Mouse (Mus musculus) adrenal gland (tissue): ENCODE data around the gene Paics.

ENCODE experiments used
- intact Hi-C: fragments of 180-260 bp; cut with DNase I; formaldehyde crosslinking; loops from one replicate; pipeline ENCODE4 v1.15.1; 2025

The Paics gene

GRCm38 (mm10) chr5:77001192-77001591, 50.1 kb downstream of the Paics start:
- intact Hi-C loops = no loop called here

GRCm38 (mm10) chr5:77004051-77004821, 53.1 kb downstream of the Paics start, which contains the start of gene Arl9:
Gene Arl9 (plus strand): TSS chr5:77004055.
- intact Hi-C loops = no loop called here

DNA sequence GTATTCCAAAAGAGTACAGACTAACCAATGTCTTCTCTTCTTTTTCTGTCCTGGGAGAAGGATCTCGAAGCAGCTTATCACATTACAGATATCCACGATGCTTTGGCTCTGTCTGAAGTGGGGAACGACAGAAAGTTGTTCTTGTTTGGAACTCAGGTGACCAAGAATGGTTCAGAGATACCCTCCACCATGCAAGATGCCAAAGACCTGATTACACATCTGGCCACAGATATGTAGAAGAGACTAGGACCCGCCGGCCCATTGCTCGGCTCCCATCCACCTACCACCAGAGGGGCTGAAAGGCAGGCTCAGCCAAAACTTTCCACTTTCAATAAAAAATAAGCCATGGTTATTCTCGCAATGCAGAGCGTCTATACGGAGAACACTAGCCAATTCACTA, 59.2 kb downstream of the Paics start:
- intact Hi-C loops = no loop called here

DNA sequence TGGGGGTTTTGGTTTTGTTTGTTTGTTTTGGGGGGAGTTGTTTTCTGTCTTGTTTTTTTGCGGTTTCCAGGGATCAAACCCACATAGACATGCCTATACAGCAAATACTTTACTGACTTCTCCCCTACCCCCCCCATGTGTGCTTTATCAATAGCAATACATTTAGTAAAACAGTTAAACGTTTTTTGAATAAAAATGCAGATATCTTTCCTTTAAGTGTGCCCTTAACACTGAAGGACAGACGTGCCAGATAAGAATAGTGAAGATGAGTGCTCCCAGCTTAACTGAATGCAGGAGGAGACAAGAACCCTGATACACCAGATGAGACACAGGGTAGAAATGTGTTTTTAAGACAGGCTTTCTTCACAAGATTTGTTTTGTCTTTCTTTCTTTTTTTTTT, 60.0 kb downstream of the Paics start:
- intact Hi-C loops = no loop called here

GRCm38 (mm10) chr5:77013171-77013570, 62.1 kb downstream of the Paics start:
- intact Hi-C loops = no loop called here

DNA sequence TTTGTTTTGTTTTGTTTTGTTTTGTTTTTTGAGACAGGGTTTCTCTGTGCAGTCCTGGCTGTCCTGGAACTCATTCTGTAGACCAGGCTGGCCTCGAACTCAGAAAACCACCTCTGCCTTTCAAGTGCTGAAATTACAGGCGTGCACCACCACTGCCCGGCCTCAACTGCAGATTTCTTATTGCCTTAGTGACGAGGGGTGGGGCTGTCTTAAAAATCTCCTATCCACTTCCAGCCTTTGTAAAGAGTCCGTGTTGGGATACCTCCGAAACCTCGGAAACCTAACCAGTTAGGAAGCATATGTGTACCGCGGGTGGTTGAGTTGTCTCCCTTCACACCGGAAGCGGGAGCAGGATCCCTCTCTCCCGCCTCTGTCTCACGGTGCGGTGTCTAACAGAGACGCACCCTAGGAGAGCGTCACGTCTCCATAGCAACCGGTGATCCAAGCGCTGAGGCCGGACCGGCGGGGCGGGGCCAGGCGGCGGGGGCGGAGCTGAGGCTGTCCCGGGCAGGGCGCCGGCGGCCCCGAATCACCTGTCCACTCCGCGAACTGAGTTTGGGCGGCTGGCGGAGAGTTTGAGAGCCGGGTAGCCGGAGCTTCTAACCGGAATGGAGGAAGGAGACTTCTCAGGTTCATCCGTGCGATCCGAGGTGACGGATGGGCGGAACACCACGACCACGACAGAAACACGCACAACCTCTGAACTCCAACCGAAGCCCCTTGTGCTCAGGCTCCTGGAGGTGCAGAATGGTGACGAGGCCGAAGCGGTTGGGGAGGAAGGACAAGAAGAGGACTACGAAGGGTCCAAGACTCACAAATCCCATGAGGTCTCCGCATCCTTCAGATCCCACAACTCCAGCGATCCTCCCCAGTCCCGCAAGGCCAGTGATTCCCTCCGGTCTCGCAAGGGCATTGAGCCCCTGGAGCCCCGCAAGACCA, 64.7 kb downstream of the Paics start, which contains the start of gene Thegl:
Gene Thegl (plus strand): TSS at position 480 of the 939 bp plus-strand sequence.
- intact Hi-C loops = no loop called here
